Mouse (Mus musculus) CH12.LX (cell line): ENCODE data around the gene Jak1. TPM values are rescaled to one million over a fixed set of nuclear protein-coding genes. Genes with fewer than 3 reads are reported as not detected.

ENCODE experiments used
- DNase-seq: peaks from one replicate; pipeline ENCODE4 v3.0.0-alpha.2; 2013; ENCODE audit errors: extremely low read depth
- H3K27ac ChIP-seq: 2 replicates; pipeline ENCODE4 v1.5.1; 2012; ENCODE audit warnings: low read depth, mild to moderate bottlenecking, control low read depth, moderate library complexity; ENCODE audit not compliant: insufficient read depth
- H3K27me3 ChIP-seq: replicated peaks from 2 replicates; pipeline ENCODE3; 2012; ENCODE audit warnings: inconsistent platforms
- H3K36me3 ChIP-seq, 2 experiments: replicated peaks in 1 of 2; 2 replicates each; pipeline versions ENCODE3 to v1.6.1; 2012; ENCODE audit warnings: inconsistent platforms in 1 of 2, low read length in 1 of 2, mild to moderate bottlenecking in 1 of 2, mixed read lengths in 1 of 2, moderate library complexity in 1 of 2; ENCODE audit not compliant: control insufficient read depth in 1 of 2, insufficient read depth in 1 of 2
- H3K4me1 ChIP-seq, 2 experiments: 2 replicates each; pipeline ENCODE4 v1.6.1; 2012; ENCODE audit warnings: inconsistent platforms in 1 of 2, moderate library complexity in 1 of 2; ENCODE audit not compliant: insufficient read depth in 2 of 2, control insufficient read depth in 1 of 2
- H3K4me2 ChIP-seq: 2 replicates; pipeline ENCODE4 v1.6.1; 2012; ENCODE audit warnings: low read depth, mild to moderate bottlenecking, control low read depth; ENCODE audit not compliant: poor library complexity, insufficient read depth, severe bottlenecking
- H3K4me3 ChIP-seq, 3 experiments: fragments of 150-350 bp in 1 of 3; sonication (generic) in 1 of 3; replicated peaks in 1 of 3; 2 replicates each; pipeline versions ENCODE3 to v1.5.1; 2011 to 2012; ENCODE audit warnings: low read depth in 2 of 3, low read length in 2 of 3, mild to moderate bottlenecking in 2 of 3, moderate library complexity in 2 of 3, control low read depth in 1 of 3, improper control_type of control experiment in 1 of 3, inconsistent platforms in 1 of 3, mixed read lengths in 1 of 3; ENCODE audit not compliant: poor library complexity in 1 of 3
- H3K79me2 ChIP-seq: replicated peaks from 2 replicates; pipeline ENCODE4 v1.6.1; 2012; ENCODE audit warnings: mild to moderate bottlenecking, moderate library complexity; ENCODE audit not compliant: control insufficient read depth, poor library complexity, insufficient read depth, severe bottlenecking; ENCODE audit errors: extremely low read depth
- H3K9ac ChIP-seq: 2 replicates; pipeline ENCODE4 v1.6.1; 2012; ENCODE audit warnings: low read depth, mild to moderate bottlenecking, control low read depth, moderate library complexity; ENCODE audit not compliant: insufficient read depth
- H3K9me3 ChIP-seq: replicated peaks from 2 replicates; pipeline ENCODE3; 2012; ENCODE audit warnings: low read length, inconsistent platforms, mixed read lengths
- CHD1 ChIP-seq: IDR thresholded peaks from 2 replicates; pipeline ENCODE4 v1.6.1; 2012; ENCODE audit warnings: low read depth, low read length, improper control_type of control experiment, inconsistent platforms
- CHD2 ChIP-seq: IDR thresholded peaks from 2 replicates; pipeline ENCODE4 v1.6.1; 2011; ENCODE audit warnings: low read length, improper control_type of control experiment
- ELF1 ChIP-seq: IDR thresholded peaks from 2 replicates; pipeline ENCODE4 v1.6.1; 2014; ENCODE audit warnings: low read depth, mild to moderate bottlenecking, inconsistent platforms, low read length, improper control_type of control experiment
- EP300 ChIP-seq: IDR thresholded peaks from 2 replicates; pipeline ENCODE4 v1.6.1; 2011; ENCODE audit warnings: low read length, improper control_type of control experiment
- ETS1 ChIP-seq: conservative IDR thresholded peaks from 2 replicates; pipeline ENCODE4 v1.6.1; 2012; ENCODE audit warnings: low read depth, mild to moderate bottlenecking, inconsistent platforms, low read length, improper control_type of control experiment, moderate library complexity
- GABPA ChIP-seq: IDR thresholded peaks from 2 replicates; pipeline ENCODE4 v1.6.1; 2012; ENCODE audit warnings: low read depth, low read length, improper control_type of control experiment, inconsistent platforms; ENCODE audit not compliant: insufficient replicate concordance
- HCFC1 ChIP-seq: IDR thresholded peaks from 2 replicates; pipeline ENCODE4 v1.6.1; 2012; ENCODE audit warnings: low read depth, mild to moderate bottlenecking, inconsistent platforms, low read length, improper control_type of control experiment
- JUN ChIP-seq: IDR thresholded peaks from 2 replicates; pipeline ENCODE4 v1.6.1; 2011; ENCODE audit warnings: low read depth, mild to moderate bottlenecking, low read length, improper control_type of control experiment, moderate library complexity; ENCODE audit not compliant: insufficient read depth
- KAT2A ChIP-seq: IDR thresholded peaks from 2 replicates; pipeline ENCODE4 v1.6.1; 2012; ENCODE audit warnings: low read length, improper control_type of control experiment, inconsistent platforms; ENCODE audit not compliant: insufficient replicate concordance
- MAX ChIP-seq: IDR thresholded peaks from 2 replicates; pipeline ENCODE4 v1.6.1; 2011; ENCODE audit warnings: low read length, improper control_type of control experiment
- MEF2A ChIP-seq: IDR thresholded peaks from 2 replicates; pipeline ENCODE4 v1.6.1; 2014; ENCODE audit warnings: low read depth, mild to moderate bottlenecking, inconsistent platforms, low read length, improper control_type of control experiment, borderline replicate concordance
- MYC ChIP-seq: IDR thresholded peaks from 2 replicates; pipeline ENCODE4 v1.6.1; 2011; ENCODE audit warnings: low read depth, mild to moderate bottlenecking, improper control_type of control experiment, low read length
- NRF1 ChIP-seq: IDR thresholded peaks from 2 replicates; pipeline ENCODE4 v1.6.1; 2014; ENCODE audit warnings: low read depth, mild to moderate bottlenecking, inconsistent platforms, low read length, improper control_type of control experiment, moderate library complexity
- PAX5 ChIP-seq: IDR thresholded peaks from 2 replicates; pipeline ENCODE4 v1.6.1; 2012; ENCODE audit warnings: low read length, inconsistent platforms, mixed read lengths
- SIN3A ChIP-seq: IDR thresholded peaks from 2 replicates; pipeline ENCODE4 v1.6.1; 2012; ENCODE audit warnings: low read length, improper control_type of control experiment, inconsistent platforms
- TBP ChIP-seq: conservative IDR thresholded peaks from 2 replicates; pipeline ENCODE4 v1.6.1; 2011; ENCODE audit warnings: low read depth, low read length, improper control_type of control experiment
- USF1 ChIP-seq: IDR thresholded peaks from 2 replicates; pipeline ENCODE4 v1.6.1; 2014; ENCODE audit warnings: low read depth, mild to moderate bottlenecking, inconsistent platforms, low read length, improper control_type of control experiment
- ZC3H11A ChIP-seq: IDR thresholded peaks from 2 replicates; pipeline ENCODE4 v1.6.1; 2012; ENCODE audit warnings: low read depth, mild to moderate bottlenecking, inconsistent platforms, low read length, improper control_type of control experiment
- ZKSCAN1 ChIP-seq: IDR thresholded peaks from 2 replicates; pipeline ENCODE4 v1.6.1; 2012; ENCODE audit warnings: low read depth, inconsistent platforms, low read length, improper control_type of control experiment, borderline replicate concordance
- dilution Hi-C: fragments of 300-500 bp; cut with MboI; formaldehyde crosslinking; loops from 2 replicates; pipeline ENCODE4 v1.14.3; 2020; ENCODE audit warnings: low sequenced_read_pairs; ENCODE audit not compliant: extremely low pct_unique_long_range_greater_than_20kb, extremely low pct_ligation_motif_present
- in situ Hi-C: fragments of 300-500 bp; cut with MboI; formaldehyde crosslinking; loops from 3 replicates; pipeline ENCODE4 v1.14.3; 2019; ENCODE audit warnings: low sequenced_read_pairs, low pct_ligation_motif_present, low pct_unique_long_range_greater_than_20kb, mixed read lengths
- polyA plus RNA-seq: library from polyadenylated mRNA; unstranded; fragments of >175 nt; gene quantifications from 2 replicates; pipeline ENCODE4 v1.2.1, GENCODE M21; 2012; ENCODE audit warnings: low read depth; ENCODE audit not compliant: insufficient read length
- total RNA-seq, 2 experiments: library from RNA; depleted of rRNA; stranded (reverse); fragments of 300-350 nt in 1 of 2; fragments of >200 nt in 1 of 2; gene quantifications; 2 replicates each; pipeline ENCODE4 v1.2.3; 2012 to 2014

Jak1 gene
- total and polyA plus RNA-seq, 3 experiments, result 28.6 to 51.4 (median 33.9) TPM

GRCm38 (mm10) chr4:101186591-101186990, 78.5 kb downstream of the Jak1 start:
- in situ Hi-C loops, result no loop called here
- H3K36me3 ChIP-seq, result peaks cover 40 to 87% of the 10 kb centered on the region in 2 experiments
- H3K27me3 ChIP-seq, result no peaks in the 10 kb centered on the region
- H3K27ac ChIP-seq, result no peak overlapping the region
- H3K79me2 ChIP-seq, result no peaks in the 10 kb centered on the region
- peaks cover 0 to 32% of the 10 kb centered on the region in 2 experiments; a peak in 2 of 4 replicates for H3K4me1 ChIP-seq
- H3K9ac ChIP-seq, result no peak overlapping the region
- TF ChIP-seq CHD2 (no peak), PAX5 (no peak), MYC (no peak), TBP (no peak), ZKSCAN1 (no peak), JUN (no peak), ETS1 (no peak), MAX (no peak), SIN3A (no peak), USF1 (no peak), MEF2A (no peak), ELF1 (no peak), ZC3H11A (no peak), HCFC1 (no peak), NRF1 (no peak), GABPA (no peak), EP300 (no peak)
- no peaks in the 10 kb centered on the region for H3K9me3 ChIP-seq
- no peak for DNase-seq
- dilution Hi-C loops, result no loop called here
- no peak overlapping the region for H3K4me3 ChIP-seq
- H3K4me2 ChIP-seq, result no peak overlapping the region

DNA sequence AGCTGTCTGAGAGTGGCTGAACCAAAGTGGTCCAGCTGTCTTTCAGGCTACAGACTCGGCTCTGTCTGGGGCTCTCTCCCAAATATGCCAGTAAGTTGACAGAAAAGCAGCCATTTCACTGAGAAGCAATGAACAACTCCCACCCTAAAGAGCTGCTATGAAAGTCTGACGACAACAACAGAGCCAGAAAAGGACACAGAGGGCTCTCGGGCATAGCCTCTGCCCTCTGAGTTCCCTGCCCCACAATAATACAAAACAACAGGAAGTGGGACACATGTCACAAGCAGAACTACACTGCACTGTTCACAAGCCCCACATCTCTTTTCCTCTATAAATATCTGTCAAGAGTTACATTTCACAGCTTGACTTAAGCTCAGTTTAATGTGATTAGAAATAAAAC, 79.9 kb downstream of the Jak1 start:
- Histone ChIP-seq H3K9me3 (no peaks in the 10 kb centered on the region), H3K27ac (no peak overlapping the region), H3K36me3 (peaks cover 39 to 87% of the 10 kb centered on the region in 2 experiments), H3K4me3 (no peak overlapping the region), H3K4me1 (peaks cover 0 to 32% of the 10 kb centered on the region in 2 experiments; a peak in 2 of 4 replicates), H3K9ac (no peak overlapping the region), H3K27me3 (no peaks in the 10 kb centered on the region), H3K4me2 (no peak overlapping the region), H3K79me2 (no peaks in the 10 kb centered on the region)
- TF ChIP-seq SIN3A (no peak), TBP (no peak), CHD1 (no peak), JUN (no peak), KAT2A (no peak)
- dilution Hi-C loops (no loop called here), in situ Hi-C loops (no loop called here)
- DNase-seq, result no peak
